Mouse (Mus musculus) brain, embryonic 14.5 days (tissue): Measurements from ENCODE around the gene Arhgap10. TPM values are rescaled to one million over a fixed set of nuclear protein-coding genes. Genes with fewer than 3 reads are reported as not detected.
A peak's percentile ranks its signal among the peaks of the same experiment; 100 is the strongest.

ENCODE experiments used
- DNase-seq: peaks from one replicate; pipeline ENCODE4 v3.0.0-alpha.2; 2011; ENCODE audit warnings: low read depth
- CTCF ChIP-seq: fragments of 200-500 bp; IDR thresholded peaks from 2 replicates; pipeline ENCODE4 v1.5.1; 2012; ENCODE audit warnings: inconsistent platforms, mild to moderate bottlenecking, moderate library complexity, borderline replicate concordance; ENCODE audit not compliant: insufficient read depth, insufficient read length; ENCODE audit errors: extremely low read depth
- POLR2A ChIP-seq: fragments of 200-500 bp; IDR thresholded peaks from 2 replicates; pipeline ENCODE4 v1.6.1; 2012; ENCODE audit warnings: mild to moderate bottlenecking, inconsistent platforms, borderline replicate concordance; ENCODE audit not compliant: poor library complexity, insufficient read depth, insufficient read length, severe bottlenecking; ENCODE audit errors: extremely low read depth
- polyA plus RNA-seq: library from polyadenylated mRNA; depleted of rRNA; stranded (reverse); fragments of >200 nt; gene quantifications from 2 replicates; pipeline ENCODE4 v1.2.3, GENCODE M21; 2012

Arhgap10 gene
- polyA plus RNA-seq, 1 experiment: 5.0 TPM

GRCm38 (mm10) chr8:77288492-77288891 is 229.3 kb downstream of the Arhgap10 start:
- TF ChIP-seq CTCF (no peak), POLR2A (no peak)
- peak; percentile 71 for DNase-seq

GRCm38 (mm10) chr8:77288065-77288464 is 229.7 kb downstream of the Arhgap10 start:
- TF ChIP-seq POLR2A (no peak), CTCF (no peak)

GRCm38 (mm10) chr8:77284473-77284872 is 233.3 kb downstream of the Arhgap10 start:
- no peak for DNase-seq
- TF ChIP-seq CTCF (no peak), POLR2A (no peak)

More at GRCm38 (mm10) chr8:77288065-77288464, 229.7 kb downstream of the Arhgap10 start:
- DNase-seq: no peak

- TF ChIP-seq POLR2A: no peak
- TF ChIP-seq CTCF: no peak
- DNase-seq: no peak
These were observed 235.0 kb downstream of the Arhgap10 start for GRCm38 (mm10) chr8:77282605-77283236.

GRCm38 (mm10) chr8:77279977-77280376 is 237.8 kb downstream of the Arhgap10 start:
- peak; percentile 42 for DNase-seq
- TF ChIP-seq CTCF: no peak
- no peak for TF ChIP-seq POLR2A

- no peak for DNase-seq
- TF ChIP-seq CTCF (no peak), POLR2A (no peak)
These were observed 239.5 kb downstream of the Arhgap10 start for GRCm38 (mm10) chr8:77278246-77278645.

- DNase-seq: no peak
- TF ChIP-seq POLR2A (no peak), CTCF (no peak)
These were observed 240.9 kb downstream of the Arhgap10 start for GRCm38 (mm10) chr8:77276827-77277226.

GRCm38 (mm10) chr8:77275571-77275970 is 242.2 kb downstream of the Arhgap10 start:
- no peak for DNase-seq
- TF ChIP-seq POLR2A: no peak
- TF ChIP-seq CTCF: no peak

- no peak for TF ChIP-seq CTCF
- no peak for TF ChIP-seq POLR2A
- no peak for DNase-seq
These were observed 245.6 kb downstream of the Arhgap10 start for GRCm38 (mm10) chr8:77272136-77272535.

GRCm38 (mm10) chr8:77267941-77268405 is 249.8 kb downstream of the Arhgap10 start:
- TF ChIP-seq CTCF (no peak), POLR2A (no peak)
- DNase-seq: peak; percentile 57

- TF ChIP-seq CTCF (no peak), POLR2A (no peak)
- DNase-seq: no peak
These were observed 255.3 kb downstream of the Arhgap10 start for GRCm38 (mm10) chr8:77262216-77263009.
